Mouse (Mus musculus) cortical plate, adult 2 months (tissue): ENCODE results near the gene Spaca3.

Source experiments
- CTCF ChIP-seq: fragments of 200-500 bp; IDR thresholded peaks from 2 replicates; pipeline ENCODE4 v1.5.1; 2011; ENCODE audit warnings: mild to moderate bottlenecking, control low read depth, low read length; ENCODE audit not compliant: insufficient read depth; ENCODE audit errors: extremely low read depth
- POLR2A ChIP-seq: fragments of 200-500 bp; IDR thresholded peaks from 2 replicates; pipeline ENCODE4 v1.6.1; 2011; ENCODE audit warnings: mild to moderate bottlenecking, low read length, control low read depth; ENCODE audit not compliant: insufficient read depth; ENCODE audit errors: extremely low read depth

DNA sequence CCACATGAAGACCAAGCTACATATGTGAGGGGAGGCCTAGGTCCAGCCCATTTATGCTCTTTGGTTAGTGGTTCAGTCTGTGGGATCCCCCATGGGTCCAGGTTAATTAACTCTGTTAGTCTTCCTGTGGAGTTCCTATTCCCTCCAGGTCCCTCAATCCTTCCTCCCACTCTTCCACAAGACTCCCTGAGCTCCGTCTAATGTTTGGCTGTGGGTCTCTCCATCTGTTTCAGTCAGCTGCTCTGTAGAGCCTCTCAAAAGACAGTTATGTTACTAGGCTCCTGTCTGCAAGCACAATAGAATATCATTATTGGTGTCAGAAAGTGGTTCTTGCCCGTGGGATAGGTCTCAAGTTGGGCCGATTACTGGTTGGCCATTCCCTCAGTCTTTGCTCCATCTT lies 37.7 kb downstream of the Spaca3 start:
- no peak for TF ChIP-seq CTCF
- TF ChIP-seq POLR2A, result no peak
